Mouse (Mus musculus): ENCODE measurements around the gene Pcca. TPM values are rescaled to one million over a fixed set of nuclear protein-coding genes. Genes with fewer than 3 reads are reported as not detected.

Pcca gene
- polyA plus RNA-seq, 1 experiment from 2014 or later, result 31.5 TPM

GRCm38 (mm10) chr14:122908075-122908474 lies 374.0 kb downstream of the Pcca start:
- Histone ChIP-seq H3K27me3 (ENCODE audit: control insufficient read depth, insufficient read depth, low read length) (no peaks in the 10 kb centered on the region), H3K9ac (ENCODE audit: low read length) (no peak overlapping the region), H3K27ac (ENCODE audit: low read length) (no peak overlapping the region), H3K4me1 (ENCODE audit: control insufficient read depth, insufficient read depth, low read length) (peaks cover 11% of the 10 kb centered on the region), H3K4me3 (ENCODE audit: low read length) (no peak overlapping the region), H3K36me3 (ENCODE audit: control insufficient read depth, insufficient read depth) (no peaks in the 10 kb centered on the region), H3K9me3 (replicated peaks; ENCODE audit: control insufficient read depth, low read length) (peaks cover 6% of the 10 kb centered on the region; the same call in 1 of the 2 replicates), H3K4me2 (ENCODE audit: low read depth, low read length) (no peak overlapping the region)
- ATAC-seq (replicated peaks; ENCODE audit: extremely low read depth, insufficient read depth, low FRiP score), result no peak
- WGBS, result 88% methylated on average over 4 of the region's 4 CpGs

- H3K4me3 ChIP-seq (ENCODE audit: low read length), result no peak overlapping the region
- no peak overlapping the region for H3K4me2 ChIP-seq (ENCODE audit: low read depth, low read length)
- H3K36me3 ChIP-seq (ENCODE audit: control insufficient read depth, insufficient read depth), result no peaks in the 10 kb centered on the region
- 72% methylated on average over 5 of the region's 5 CpGs for WGBS
- H3K27ac ChIP-seq (ENCODE audit: low read length), result no peak overlapping the region
- peaks cover 6% of the 10 kb centered on the region; the same call in 1 of the 2 replicates for H3K9me3 ChIP-seq (replicated peaks; ENCODE audit: control insufficient read depth, low read length)
- H3K27me3 ChIP-seq (ENCODE audit: control insufficient read depth, insufficient read depth, low read length), result no peaks in the 10 kb centered on the region
- no peak overlapping the region for H3K9ac ChIP-seq (ENCODE audit: low read length)
- no peak for ATAC-seq (replicated peaks; ENCODE audit: extremely low read depth, insufficient read depth, low FRiP score)
- H3K4me1 ChIP-seq (ENCODE audit: control insufficient read depth, insufficient read depth, low read length), result peaks cover 5% of the 10 kb centered on the region; the same call in 1 of the 2 replicates
Observed at GRCm38 (mm10) chr14:122909368-122910091, 375.4 kb downstream of the Pcca start.

GRCm38 (mm10) chr14:122911265-122911664 lies 377.1 kb downstream of the Pcca start:
- ATAC-seq (replicated peaks; ENCODE audit: extremely low read depth, insufficient read depth, low FRiP score), result no peak
- H3K27ac ChIP-seq (ENCODE audit: low read length), result no peak overlapping the region
- no peak overlapping the region for H3K4me3 ChIP-seq (ENCODE audit: low read length)
- no peak overlapping the region for H3K4me2 ChIP-seq (ENCODE audit: low read depth, low read length)
- H3K9ac ChIP-seq (ENCODE audit: low read length), result no peak overlapping the region
- H3K4me1 ChIP-seq (ENCODE audit: control insufficient read depth, insufficient read depth, low read length), result peaks cover 5% of the 10 kb centered on the region; the same call in 1 of the 2 replicates
- H3K27me3 ChIP-seq (ENCODE audit: control insufficient read depth, insufficient read depth, low read length), result no peaks in the 10 kb centered on the region
- H3K36me3 ChIP-seq (ENCODE audit: control insufficient read depth, insufficient read depth), result no peaks in the 10 kb centered on the region
- H3K9me3 ChIP-seq (replicated peaks; ENCODE audit: control insufficient read depth, low read length), result peaks cover 6% of the 10 kb centered on the region; the same call in 1 of the 2 replicates

GRCm38 (mm10) chr14:122912137-122912536 lies 378.0 kb downstream of the Pcca start:
- peak overlapping the region; percentile 84 for H3K4me3 ChIP-seq (ENCODE audit: low read length)
- H3K4me1 ChIP-seq (ENCODE audit: control insufficient read depth, insufficient read depth, low read length), result peaks cover 5% of the 10 kb centered on the region; the same call in 1 of the 2 replicates
- no peaks in the 10 kb centered on the region for H3K36me3 ChIP-seq (ENCODE audit: control insufficient read depth, insufficient read depth)
- H3K27me3 ChIP-seq (ENCODE audit: control insufficient read depth, insufficient read depth, low read length), result no peaks in the 10 kb centered on the region
- 59% methylated on average over 1 of the region's 1 CpGs for WGBS
- no peak for ATAC-seq (replicated peaks; ENCODE audit: extremely low read depth, insufficient read depth, low FRiP score)
- H3K9me3 ChIP-seq (replicated peaks; ENCODE audit: control insufficient read depth, low read length), result peaks cover 6% of the 10 kb centered on the region; the same call in 1 of the 2 replicates
- no peak overlapping the region for H3K27ac ChIP-seq (ENCODE audit: low read length)
- H3K9ac ChIP-seq (ENCODE audit: low read length), result peak overlapping the region; percentile 83
- H3K4me2 ChIP-seq (ENCODE audit: low read depth, low read length), result peak overlapping the region; percentile 77

- peak overlapping the region; percentile 83 for H3K9ac ChIP-seq (ENCODE audit: low read length)
- H3K4me3 ChIP-seq (ENCODE audit: low read length), result peak overlapping the region; percentile 84
- H3K4me1 ChIP-seq (ENCODE audit: control insufficient read depth, insufficient read depth, low read length), result peaks cover 5% of the 10 kb centered on the region; the same call in 1 of the 2 replicates
- peaks cover 6% of the 10 kb centered on the region; the same call in 1 of the 2 replicates for H3K9me3 ChIP-seq (replicated peaks; ENCODE audit: control insufficient read depth, low read length)
- ATAC-seq (replicated peaks; ENCODE audit: extremely low read depth, insufficient read depth, low FRiP score), result peak; percentile 85
- H3K27ac ChIP-seq (ENCODE audit: low read length), result peak overlapping the region; percentile 19; the same call in 1 of the 2 replicates
- no peaks in the 10 kb centered on the region for H3K27me3 ChIP-seq (ENCODE audit: control insufficient read depth, insufficient read depth, low read length)
- under 1% methylated on average over 50 of the region's 58 CpGs for WGBS
- H3K4me2 ChIP-seq (ENCODE audit: low read depth, low read length), result peak overlapping the region; percentile 77
- no peaks in the 10 kb centered on the region for H3K36me3 ChIP-seq (ENCODE audit: control insufficient read depth, insufficient read depth)
Observed at GRCm38 (mm10) chr14:122912812-122913498, 378.8 kb downstream of the Pcca start.

GRCm38 (mm10) chr14:122913657-122914056 lies 379.5 kb downstream of the Pcca start, which contains the start of gene Ggact:
Gene Ggact (minus strand): TSS chr14:122913757.
- Histone ChIP-seq H3K4me1 (ENCODE audit: control insufficient read depth, insufficient read depth, low read length) (peaks cover 5% of the 10 kb centered on the region; the same call in 1 of the 2 replicates), H3K4me2 (ENCODE audit: low read depth, low read length) (peak within 1 kb of the TSS; percentile 77), H3K27me3 (ENCODE audit: control insufficient read depth, insufficient read depth, low read length) (no peaks in the 10 kb centered on the region), H3K36me3 (ENCODE audit: control insufficient read depth, insufficient read depth) (no peaks in the 10 kb centered on the region), H3K9me3 (replicated peaks; ENCODE audit: control insufficient read depth, low read length) (peaks cover 3% of the 10 kb centered on the region; the same call in 1 of the 2 replicates), H3K4me3 (ENCODE audit: low read length) (peak within 1 kb of the TSS; percentile 84), H3K27ac (ENCODE audit: low read length) (peak within 1 kb of the TSS; percentile 19; the same call in 1 of the 2 replicates), H3K9ac (ENCODE audit: low read length) (peak within 1 kb of the TSS; percentile 83)
- no peak for ATAC-seq (replicated peaks; ENCODE audit: extremely low read depth, insufficient read depth, low FRiP score)
- 74% methylated on average over 6 of the region's 6 CpGs for WGBS

GRCm38 (mm10) chr14:122917676-122918075 lies 383.6 kb downstream of the Pcca start:
- Histone ChIP-seq H3K4me1 (ENCODE audit: control insufficient read depth, insufficient read depth, low read length) (no peaks in the 10 kb centered on the region), H3K4me3 (ENCODE audit: low read length) (no peak overlapping the region), H3K4me2 (ENCODE audit: low read depth, low read length) (no peak overlapping the region), H3K27ac (ENCODE audit: low read length) (no peak overlapping the region), H3K9me3 (replicated peaks; ENCODE audit: control insufficient read depth, low read length) (no peaks in the 10 kb centered on the region), H3K9ac (ENCODE audit: low read length) (no peak overlapping the region), H3K27me3 (ENCODE audit: control insufficient read depth, insufficient read depth, low read length) (no peaks in the 10 kb centered on the region), H3K36me3 (ENCODE audit: control insufficient read depth, insufficient read depth) (0 out of 2 replicates have a peak, but pooled peaks cover 4% of the 10 kb centered on the region)
- WGBS, result 96% methylated on average over 1 of the region's 1 CpGs
- ATAC-seq (replicated peaks; ENCODE audit: extremely low read depth, insufficient read depth, low FRiP score), result no peak

GRCm38 (mm10) chr14:122920011-122920410 lies 385.9 kb downstream of the Pcca start:
- 0 out of 2 replicates have a peak, but pooled peaks cover 4% of the 10 kb centered on the region for H3K36me3 ChIP-seq (ENCODE audit: control insufficient read depth, insufficient read depth)
- ATAC-seq (replicated peaks; ENCODE audit: extremely low read depth, insufficient read depth, low FRiP score), result no peak
- no peak overlapping the region for H3K4me3 ChIP-seq (ENCODE audit: low read length)
- no peak overlapping the region for H3K9ac ChIP-seq (ENCODE audit: low read length)
- no peaks in the 10 kb centered on the region for H3K4me1 ChIP-seq (ENCODE audit: control insufficient read depth, insufficient read depth, low read length)
- 67% methylated on average over 5 of the region's 5 CpGs for WGBS
- no peak overlapping the region for H3K4me2 ChIP-seq (ENCODE audit: low read depth, low read length)
- H3K27me3 ChIP-seq (ENCODE audit: control insufficient read depth, insufficient read depth, low read length), result no peaks in the 10 kb centered on the region
- no peak overlapping the region for H3K27ac ChIP-seq (ENCODE audit: low read length)
- H3K9me3 ChIP-seq (replicated peaks; ENCODE audit: control insufficient read depth, low read length), result no peaks in the 10 kb centered on the region

- 84% methylated on average over 1 of the region's 1 CpGs for WGBS
Observed at GRCm38 (mm10) chr14:122936460-122936859, 402.3 kb downstream of the Pcca start.

More at GRCm38 (mm10) chr14:122936460-122936859, 402.3 kb downstream of the Pcca start:
- Histone ChIP-seq H3K4me2 (ENCODE audit: low read depth, low read length) (no peak overlapping the region), H3K36me3 (ENCODE audit: control insufficient read depth, insufficient read depth) (peaks cover 12% of the 10 kb centered on the region), H3K27me3 (ENCODE audit: control insufficient read depth, insufficient read depth, low read length) (no peaks in the 10 kb centered on the region), H3K9me3 (replicated peaks; ENCODE audit: control insufficient read depth, low read length) (no peaks in the 10 kb centered on the region), H3K4me3 (ENCODE audit: low read length) (no peak overlapping the region), H3K27ac (ENCODE audit: low read length) (no peak overlapping the region), H3K9ac (ENCODE audit: low read length) (no peak overlapping the region), H3K4me1 (ENCODE audit: control insufficient read depth, insufficient read depth, low read length) (no peaks in the 10 kb centered on the region)
- no peak for ATAC-seq (replicated peaks; ENCODE audit: extremely low read depth, insufficient read depth, low FRiP score)

Measured in heart, embryonic 16.5 days (tissue).